Mouse (Mus musculus) MEL (cell line): ENCODE results near the gene Arrb1.

ENCODE experiments used
- CHD2 ChIP-seq: IDR thresholded peaks from 2 replicates; pipeline ENCODE4 v1.6.1; 2011; ENCODE audit warnings: low read length, improper control_type of control experiment
- CTCF ChIP-seq, 3 experiments: IDR thresholded peaks in 2 of 3; conservative IDR thresholded peaks in 1 of 3; 2 replicates each; pipeline ENCODE4 v1.5.1; 2011 to 2012; ENCODE audit warnings: low read length in 3 of 3, low read depth in 2 of 3, mild to moderate bottlenecking in 2 of 3, improper control_type of control experiment in 1 of 3, inconsistent platforms in 1 of 3, mixed read lengths in 1 of 3, moderate library complexity in 1 of 3; ENCODE audit not compliant: control insufficient read depth in 1 of 3, insufficient read depth in 1 of 3, poor library complexity in 1 of 3, severe bottlenecking in 1 of 3
- E2F4 ChIP-seq: IDR thresholded peaks from 2 replicates; pipeline ENCODE4 v1.6.1; 2011; ENCODE audit warnings: low read depth, low read length, improper control_type of control experiment, borderline replicate concordance
- EP300 ChIP-seq, 2 experiments: IDR thresholded peaks; 2 replicates each; pipeline ENCODE4 v1.6.1; 2011; ENCODE audit warnings: improper control_type of control experiment in 2 of 2, low read length in 2 of 2, low read depth in 1 of 2, mild to moderate bottlenecking in 1 of 2
- JUND ChIP-seq: IDR thresholded peaks from 2 replicates; pipeline ENCODE4 v1.6.1; 2011; ENCODE audit warnings: low read depth, mild to moderate bottlenecking, improper control_type of control experiment, low read length
- KAT2A ChIP-seq: conservative IDR thresholded peaks from 2 replicates; pipeline ENCODE4 v1.6.1; 2012; ENCODE audit warnings: low read depth, low read length, improper control_type of control experiment, inconsistent platforms
- MAFK ChIP-seq: IDR thresholded peaks from 2 replicates; pipeline ENCODE4 v1.6.1; 2011; ENCODE audit warnings: low read depth, mild to moderate bottlenecking, low read length, improper control_type of control experiment, borderline replicate concordance
- MAX ChIP-seq: IDR thresholded peaks from 2 replicates; pipeline ENCODE4 v1.6.1; 2011; ENCODE audit warnings: low read length, improper control_type of control experiment
- POLR2A ChIP-seq, 2 experiments: IDR thresholded peaks; 2 replicates each; pipeline ENCODE4 v1.6.1; 2011 to 2012; ENCODE audit warnings: low read length in 2 of 2, mild to moderate bottlenecking in 2 of 2, control low read depth in 1 of 2, improper control_type of control experiment in 1 of 2, low read depth in 1 of 2, moderate library complexity in 1 of 2; ENCODE audit not compliant: control insufficient read depth in 1 of 2, insufficient read depth in 1 of 2, poor library complexity in 1 of 2
- POLR2AphosphoS5 ChIP-seq: IDR thresholded peaks from 2 replicates; pipeline ENCODE4 v1.6.1; 2012; ENCODE audit warnings: low read depth, borderline replicate concordance, mild to moderate bottlenecking, inconsistent platforms, low read length, moderate library complexity, mixed read lengths
- USF1 ChIP-seq: IDR thresholded peaks from 2 replicates; pipeline ENCODE4 v1.6.1; 2014; ENCODE audit warnings: low read depth, mild to moderate bottlenecking, inconsistent platforms, low read length, improper control_type of control experiment, moderate library complexity
- ZMIZ1 ChIP-seq: IDR thresholded peaks from 2 replicates; pipeline ENCODE4 v1.6.1; 2012; ENCODE audit warnings: low read depth, mild to moderate bottlenecking, inconsistent platforms, low read length, improper control_type of control experiment, moderate library complexity

DNA sequence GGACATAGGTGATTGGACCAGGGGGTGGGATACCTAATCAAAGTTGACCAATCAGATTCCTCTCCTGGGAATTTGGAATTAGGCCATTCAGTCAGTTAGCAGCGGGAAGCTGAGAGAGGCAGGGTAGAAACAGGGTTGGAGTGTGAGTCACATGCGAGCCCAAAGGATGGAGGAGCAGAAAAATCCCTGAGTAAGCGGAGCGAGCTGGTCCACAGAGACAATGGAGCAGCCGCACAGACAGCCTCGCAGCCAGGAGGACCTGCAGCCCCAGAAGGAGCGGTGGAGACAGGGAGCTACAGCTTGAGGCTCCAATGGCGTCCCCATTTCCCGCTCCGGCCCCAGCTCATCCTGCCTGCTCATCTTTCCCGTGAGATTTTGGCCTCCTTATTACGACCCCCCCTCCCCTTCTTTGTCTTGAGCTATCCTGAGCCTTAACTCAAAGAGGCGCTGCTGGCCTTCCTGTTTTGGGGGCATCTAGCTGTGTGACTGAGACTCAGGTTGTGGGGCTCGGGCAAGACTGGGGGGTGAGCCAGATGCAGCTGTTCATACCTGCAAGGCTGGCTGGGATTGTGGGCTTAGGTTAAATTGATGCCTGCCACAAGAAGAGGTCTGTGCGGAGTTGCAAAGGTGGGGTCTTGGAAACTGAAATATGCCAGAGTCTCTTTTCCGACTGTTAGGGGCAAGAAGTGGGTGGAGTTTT lies 44.4 kb downstream of the Arrb1 start:
- TF ChIP-seq EP300 (IDR thresholded peaks at IDR 0.05; ENCODE audit: low read depth in 1 of 2, low read length in 2 of 2): no peak
- TF ChIP-seq CHD2: no peak
- TF ChIP-seq CTCF (IDR thresholded peaks at IDR 0.05 in 2 of 3, conservative IDR thresholded peaks at IDR 0.05 in 1 of 3; ENCODE audit: control insufficient read depth in 1 of 3, insufficient read depth in 1 of 3, low read depth in 2 of 3, low read length in 3 of 3, poor library complexity in 1 of 3, severe bottlenecking in 1 of 3): no peak
- TF ChIP-seq KAT2A: no peak
- no peak for TF ChIP-seq MAFK
- TF ChIP-seq ZMIZ1: no peak
- TF ChIP-seq POLR2A (IDR thresholded peaks at IDR 0.05; ENCODE audit: control insufficient read depth in 1 of 2, insufficient read depth in 1 of 2, low read depth in 1 of 2, low read length in 2 of 2, poor library complexity in 1 of 2): no peak
- no peak for TF ChIP-seq POLR2AphosphoS5
- TF ChIP-seq MAX: no peak
- no peak for TF ChIP-seq USF1
- no peak for TF ChIP-seq E2F4
- TF ChIP-seq JUND: no peak
